Mouse (Mus musculus) liver, embryonic 11.5 days (tissue): ENCODE measurements at regions not wholly inside any gene's neighbourhood (a gene's known extent, or its start where the extent isn't known, plus 50 kb on each side); places are given as distances from the start of the nearest gene placed in this dataset.

Source experiments
- ATAC-seq: fragments of 200-750 bp; cut with Nextera tagmentation; replicated peaks from 2 replicates; pipeline ENCODE4 v1.8.0; 2017; ENCODE audit warnings: moderate number of reproducible peaks, mild to moderate bottlenecking, moderate TSS enrichment, moderate library complexity; ENCODE audit not compliant: low FRiP score
- DNase-seq: peaks from one replicate; pipeline ENCODE4 v3.0.0-alpha.2; 2017; ENCODE audit warnings: low spot score
- H3K27ac ChIP-seq: fragments of 300-500 bp; sonication (generic); 2 replicates; pipeline ENCODE4 v1.5.1; 2014; ENCODE audit warnings: mild to moderate bottlenecking, low read depth, low read length, control low read depth
- H3K27me3 ChIP-seq: fragments of 300-500 bp; sonication (generic); replicated peaks from 2 replicates; pipeline ENCODE4 v1.6.1; 2014; ENCODE audit warnings: low read length, mixed read lengths; ENCODE audit not compliant: control insufficient read depth, insufficient read depth
- H3K36me3 ChIP-seq: fragments of 300-500 bp; sonication (generic); 2 replicates; pipeline ENCODE4 v1.6.1; 2014; ENCODE audit warnings: mild to moderate bottlenecking, low read length, moderate library complexity, mixed read lengths; ENCODE audit not compliant: control insufficient read depth, insufficient read depth
- H3K4me1 ChIP-seq: fragments of 300-500 bp; sonication (generic); replicated peaks from 2 replicates; pipeline ENCODE4 v1.6.1; 2014; ENCODE audit warnings: low read length, mixed read lengths; ENCODE audit not compliant: control insufficient read depth, insufficient read depth
- H3K4me2 ChIP-seq: fragments of 300-500 bp; sonication (generic); 2 replicates; pipeline ENCODE4 v1.6.1; 2014; ENCODE audit warnings: mild to moderate bottlenecking, control low read depth, moderate library complexity
- H3K4me3 ChIP-seq: fragments of 300-500 bp; sonication (generic); 2 replicates; pipeline ENCODE4 v1.5.1; 2014; ENCODE audit warnings: low read depth, low read length, control low read depth
- H3K9ac ChIP-seq: fragments of 300-500 bp; sonication (generic); 2 replicates; pipeline ENCODE4 v1.6.1; 2014; ENCODE audit warnings: low read depth, low read length, control low read depth
- H3K9me3 ChIP-seq: fragments of 300-500 bp; sonication (generic); 2 replicates; pipeline ENCODE4 v1.6.1; 2016; ENCODE audit warnings: low read length, inconsistent platforms, mixed read lengths; ENCODE audit not compliant: control insufficient read depth
- WGBS: fragments of 180-500 bp; shearing (Covaris S2); extraction: QIAGEN DNeasy Blood & Tissue Kit; methylation state at CpG from one replicate; pipeline ENCODE4 v1.1.7; 2014; 5-methylcytosine and 5-hydroxymethylcytosine counted together

- no peaks in the 10 kb centered on the region for H3K36me3 ChIP-seq
- H3K27me3 ChIP-seq = no peaks in the 10 kb centered on the region
- no peaks in the 10 kb centered on the region for H3K4me1 ChIP-seq
- no peak for ATAC-seq
- H3K27ac ChIP-seq = no peak overlapping the region
- H3K9ac ChIP-seq = no peak overlapping the region
- H3K4me2 ChIP-seq = no peak overlapping the region
- no peak overlapping the region for H3K4me3 ChIP-seq
- WGBS = 66% methylated on average over 5 of the region's 5 CpGs
- no peak for DNase-seq
- H3K9me3 ChIP-seq = no peaks in the 10 kb centered on the region
Observed at GRCm38 (mm10) chr6:143412056-143412455, 245.0 kb downstream of the Etnk1 start.

- H3K4me1 ChIP-seq = no peaks in the 10 kb centered on the region
- no peak overlapping the region for H3K27ac ChIP-seq
- no peak overlapping the region for H3K9ac ChIP-seq
- no peaks in the 10 kb centered on the region for H3K36me3 ChIP-seq
- no peaks in the 10 kb centered on the region for H3K9me3 ChIP-seq
- 91% methylated on average over 6 of the region's 6 CpGs for WGBS
- ATAC-seq (peak; percentile 7; the same call in 1 of the 2 replicates), DNase-seq (no peak)
- H3K4me3 ChIP-seq = no peak overlapping the region
- H3K4me2 ChIP-seq = no peak overlapping the region
- no peaks in the 10 kb centered on the region for H3K27me3 ChIP-seq
Observed at GRCm38 (mm10) chr6:143412721-143413120, 245.7 kb downstream of the Etnk1 start.

GRCm38 (mm10) chr6:143414590-143415382 is 247.8 kb downstream of the Etnk1 start:
- Histone ChIP-seq H3K9ac (no peak overlapping the region), H3K36me3 (no peaks in the 10 kb centered on the region), H3K27ac (no peak overlapping the region), H3K27me3 (no peaks in the 10 kb centered on the region), H3K4me2 (no peak overlapping the region), H3K4me3 (no peak overlapping the region), H3K9me3 (no peaks in the 10 kb centered on the region), H3K4me1 (no peaks in the 10 kb centered on the region)
- WGBS = 85% methylated on average over 27 of the region's 27 CpGs
- ATAC-seq (no peak), DNase-seq (no peak)

DNA sequence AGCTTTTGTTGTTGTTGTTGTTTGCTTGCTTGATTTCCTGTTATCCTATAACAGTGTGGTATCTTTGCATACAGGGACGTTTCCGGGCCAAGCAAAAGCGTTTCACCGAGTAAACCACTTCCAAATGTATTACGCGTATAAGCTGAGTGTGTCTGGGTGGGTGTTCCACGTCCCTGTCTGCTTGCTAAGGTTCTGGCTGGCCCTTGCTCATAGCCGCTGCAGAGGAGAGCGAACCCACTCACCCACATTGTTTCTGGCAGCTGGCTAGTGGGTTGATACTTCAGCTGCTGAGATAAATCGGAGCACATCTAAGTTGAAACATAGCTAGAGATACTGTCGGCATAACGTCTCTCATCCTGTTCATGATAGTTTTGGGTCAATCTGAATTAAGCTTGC is 248.4 kb downstream of the Etnk1 start:
- Histone ChIP-seq H3K9ac (no peak overlapping the region), H3K4me1 (no peaks in the 10 kb centered on the region), H3K4me2 (no peak overlapping the region), H3K27ac (no peak overlapping the region), H3K27me3 (no peaks in the 10 kb centered on the region), H3K36me3 (no peaks in the 10 kb centered on the region), H3K4me3 (no peak overlapping the region), H3K9me3 (no peaks in the 10 kb centered on the region)
- no peak for DNase-seq
- WGBS = 81% methylated on average over 12 of the region's 12 CpGs
- no peak for ATAC-seq

- H3K27me3 ChIP-seq = no peaks in the 10 kb centered on the region
- no peaks in the 10 kb centered on the region for H3K36me3 ChIP-seq
- no peaks in the 10 kb centered on the region for H3K9me3 ChIP-seq
- no peaks in the 10 kb centered on the region for H3K4me1 ChIP-seq
- no peak overlapping the region for H3K4me3 ChIP-seq
- H3K4me2 ChIP-seq = no peak overlapping the region
- ATAC-seq = no peak
- DNase-seq = no peak
- WGBS = 85% methylated on average over 7 of the region's 7 CpGs
- no peak overlapping the region for H3K9ac ChIP-seq
- H3K27ac ChIP-seq = no peak overlapping the region
Observed at GRCm38 (mm10) chr6:143419872-143420271, 252.9 kb downstream of the Etnk1 start.

- Histone ChIP-seq H3K36me3 (no peaks in the 10 kb centered on the region), H3K9ac (no peak overlapping the region), H3K9me3 (no peaks in the 10 kb centered on the region), H3K4me2 (no peak overlapping the region), H3K27me3 (no peaks in the 10 kb centered on the region), H3K4me3 (no peak overlapping the region), H3K4me1 (no peaks in the 10 kb centered on the region), H3K27ac (no peak overlapping the region)
- WGBS = 91% methylated on average over 14 of the region's 14 CpGs
- DNase-seq = no peak
- ATAC-seq = no peak
Observed at GRCm38 (mm10) chr6:143423026-143423425, 256.0 kb downstream of the Etnk1 start.

DNA sequence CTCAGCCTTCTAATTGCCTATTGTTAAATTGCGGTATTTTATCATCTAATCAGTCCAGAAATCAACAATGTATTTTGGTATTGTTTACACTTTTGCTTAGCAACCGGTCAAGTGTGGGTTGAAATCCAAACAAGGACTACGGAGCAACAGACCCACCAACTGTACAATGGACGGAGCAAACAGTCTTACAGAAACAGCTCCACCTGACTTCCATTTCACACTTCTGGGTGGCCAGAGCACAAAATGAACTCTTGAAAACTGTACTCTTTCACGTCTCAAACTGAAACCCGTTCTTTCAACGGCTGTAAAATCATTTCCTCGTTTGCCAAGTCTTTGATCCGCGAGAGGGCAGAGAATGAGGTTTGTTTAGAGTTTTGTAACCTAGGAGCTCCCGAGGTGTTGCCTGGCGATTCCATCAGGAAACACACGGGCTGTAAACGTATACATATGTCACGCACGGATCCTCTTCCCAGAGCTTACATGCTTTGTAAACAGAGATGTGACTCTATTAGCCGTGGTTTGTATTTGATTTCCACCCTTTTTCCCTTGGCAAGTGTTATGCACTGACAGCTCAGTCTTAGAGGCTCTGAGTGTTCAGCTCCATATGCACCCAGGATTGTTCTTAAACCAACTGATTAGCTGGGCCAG is 258.3 kb downstream of the Etnk1 start:
- no peaks in the 10 kb centered on the region for H3K36me3 ChIP-seq
- no peaks in the 10 kb centered on the region for H3K9me3 ChIP-seq
- H3K9ac ChIP-seq = no peak overlapping the region
- DNase-seq = no peak
- 70% methylated on average over 17 of the region's 17 CpGs for WGBS
- ATAC-seq = no peak
- H3K4me3 ChIP-seq = no peak overlapping the region
- no peak overlapping the region for H3K4me2 ChIP-seq
- H3K4me1 ChIP-seq = no peaks in the 10 kb centered on the region
- no peaks in the 10 kb centered on the region for H3K27me3 ChIP-seq
- no peak overlapping the region for H3K27ac ChIP-seq

DNA sequence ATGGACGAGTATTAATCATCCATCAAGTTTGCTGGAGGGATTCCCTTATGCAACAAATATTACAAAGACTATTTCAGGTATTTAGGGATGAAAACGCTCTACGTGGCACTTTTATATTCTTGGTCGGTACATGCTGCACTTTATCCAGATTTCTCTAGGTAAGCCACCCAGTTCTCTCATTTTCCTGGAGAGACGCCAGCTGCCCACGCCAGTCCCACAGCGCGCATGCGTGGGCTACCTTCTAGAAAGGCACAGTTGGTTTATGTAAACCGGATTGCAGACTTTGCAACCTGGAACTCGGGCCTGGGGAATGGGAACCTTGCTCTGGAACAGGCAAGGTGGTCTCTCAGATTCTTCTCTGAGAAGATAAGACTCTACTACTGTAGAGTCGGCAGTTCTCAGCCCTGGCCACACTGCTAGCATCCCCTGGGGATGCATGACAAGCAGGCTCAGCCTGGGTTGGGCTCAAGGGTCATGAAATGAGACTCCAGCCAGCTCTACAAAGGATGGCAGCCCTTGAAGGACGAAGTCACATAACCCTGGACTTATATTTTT is 265.0 kb downstream of the Etnk1 start:
- Histone ChIP-seq H3K27me3 (no peaks in the 10 kb centered on the region), H3K4me2 (no peak overlapping the region), H3K4me1 (no peaks in the 10 kb centered on the region), H3K9ac (no peak overlapping the region), H3K9me3 (no peaks in the 10 kb centered on the region), H3K27ac (no peak overlapping the region), H3K4me3 (no peak overlapping the region), H3K36me3 (no peaks in the 10 kb centered on the region)
- no peak for ATAC-seq
- DNase-seq = no peak
- 85% methylated on average over 13 of the region's 13 CpGs for WGBS
